Mouse (Mus musculus): ENCODE data around the gene Clrn3.

DNA sequence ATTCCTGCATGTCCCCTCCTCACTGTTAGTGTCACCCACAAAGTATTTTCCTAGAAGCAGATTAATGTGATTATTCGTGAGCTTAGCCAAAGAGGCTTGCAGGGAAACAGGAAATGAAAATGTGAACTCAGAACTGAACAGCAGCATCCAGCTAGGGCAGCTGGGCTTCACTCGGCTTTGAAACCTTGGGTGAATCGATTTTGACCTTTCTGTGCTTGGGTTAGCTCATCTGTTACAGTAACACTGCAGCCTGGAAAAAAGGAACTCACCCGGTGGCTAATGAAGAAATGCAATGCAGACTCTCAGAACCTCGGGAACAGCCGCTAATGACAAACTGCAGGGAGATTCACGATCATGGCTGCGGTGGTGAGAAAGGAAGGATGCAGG lies 38.0 kb downstream of the Clrn3 start:
- TF ChIP-seq CTCF (IDR thresholded peaks at IDR 0.05; ENCODE audit: borderline replicate concordance, control insufficient read depth, extremely low read depth, insufficient read depth, low read length, poor library complexity) (no peak), POLR2A (IDR thresholded peaks at IDR 0.05; ENCODE audit: control insufficient read depth, extremely low read depth, insufficient read depth, low read length, poor library complexity) (no peak)
